Mouse (Mus musculus) thymus, adult 2 months (tissue): ENCODE data around the gene Usp32.

ENCODE experiments used
- CTCF ChIP-seq: fragments of 200-500 bp; IDR thresholded peaks from 2 replicates; pipeline ENCODE4 v1.5.1; 2012; ENCODE audit warnings: mild to moderate bottlenecking, control low read depth, low read length, moderate library complexity, borderline replicate concordance; ENCODE audit not compliant: control insufficient read depth, poor library complexity, insufficient read depth; ENCODE audit errors: extremely low read depth
- POLR2A ChIP-seq: fragments of 200-500 bp; IDR thresholded peaks from 2 replicates; pipeline ENCODE4 v1.6.1; 2012; ENCODE audit warnings: mild to moderate bottlenecking, low read length, control low read depth, moderate library complexity; ENCODE audit not compliant: control insufficient read depth, poor library complexity, insufficient read depth; ENCODE audit errors: extremely low read depth

- TF ChIP-seq POLR2A (no peak), CTCF (no peak)
These were observed 181.7 kb downstream of the Usp32 start for GRCm38 (mm10) chr11:84958271-84958630.
